Mouse (Mus musculus): ENCODE measurements around the gene Slc6a19. TPM values are rescaled to one million over a fixed set of nuclear protein-coding genes. Genes with fewer than 3 reads are reported as not detected.
A peak's percentile ranks its signal among the peaks of the same experiment; 100 is the strongest.
"Not testable (repeated sequence)": the region's sequence is repeated elsewhere in the genome, so short reads cannot be mapped to it uniquely, and the experiment has no call there.

Gene Slc6a19
- under 1 TPM; 0.08 to 0.29 TPM for total RNA-seq (2021)
- long read RNA-seq, experiment 1, partial matches to known transcripts = 1 of 6 reads
- long read RNA-seq, experiment 1, other reads (novel, unspliced or antisense) = 3 of 6 reads
- long read RNA-seq, experiment 2 = 0 reads

DNA sequence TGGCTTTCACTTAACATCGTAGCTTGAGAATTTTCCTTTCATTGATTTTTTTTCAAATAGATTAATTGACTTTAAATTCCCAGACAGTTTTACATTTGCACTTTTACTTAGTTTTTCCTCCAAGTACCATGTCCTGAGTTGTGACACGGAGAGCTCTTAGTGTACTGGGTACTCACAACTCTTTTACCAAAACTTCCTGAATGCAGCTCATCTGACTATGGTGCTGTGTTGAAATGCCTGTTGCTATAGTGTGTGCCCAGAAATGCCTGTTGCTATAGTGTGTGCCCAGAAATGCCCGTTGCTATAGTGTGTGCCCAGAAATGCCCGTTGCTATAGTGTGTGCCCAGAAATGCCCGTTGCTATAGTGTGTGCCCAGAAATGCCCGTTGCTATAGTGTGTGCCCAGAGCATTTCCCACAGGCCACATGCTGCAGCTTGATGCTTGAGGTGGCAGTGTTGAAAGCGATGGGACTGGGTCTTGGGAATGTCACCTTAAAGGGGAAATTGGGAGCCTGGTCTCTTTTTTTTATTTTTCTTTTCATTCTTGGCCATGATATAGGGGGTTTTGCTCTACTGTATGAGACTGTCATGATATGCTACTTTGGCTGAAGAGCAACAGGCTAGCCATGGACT is at the start of gene Slc6a19:
Gene Slc6a19, minus strand, starts transcription at position 172 of the 632 bp plus-strand sequence.
- no peak for DNase-seq (ENCODE audit: low spot score in 2 of 2)

DNA sequence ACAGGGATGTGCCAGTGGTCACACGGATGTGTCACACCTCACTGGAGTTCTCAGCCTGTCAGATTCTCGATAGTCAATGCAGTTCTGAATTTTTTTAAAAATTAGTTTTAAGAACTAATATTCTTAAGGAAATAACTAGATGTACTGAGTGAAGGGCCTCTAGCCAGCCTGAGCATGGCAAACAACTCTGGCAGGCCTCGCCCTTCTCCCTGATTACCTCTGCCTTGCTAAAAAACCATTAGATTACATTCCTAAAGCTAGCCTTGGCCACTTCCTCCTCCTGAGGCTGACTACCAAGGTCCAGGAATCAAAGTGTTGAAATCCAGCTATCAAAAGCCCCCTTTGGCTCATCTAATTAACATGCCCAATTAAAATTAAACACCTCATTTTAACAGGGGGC is 46.6 kb upstream of the Slc6a19 start:
- no peak for DNase-seq (ENCODE audit: low spot score in 2 of 2)

DNA sequence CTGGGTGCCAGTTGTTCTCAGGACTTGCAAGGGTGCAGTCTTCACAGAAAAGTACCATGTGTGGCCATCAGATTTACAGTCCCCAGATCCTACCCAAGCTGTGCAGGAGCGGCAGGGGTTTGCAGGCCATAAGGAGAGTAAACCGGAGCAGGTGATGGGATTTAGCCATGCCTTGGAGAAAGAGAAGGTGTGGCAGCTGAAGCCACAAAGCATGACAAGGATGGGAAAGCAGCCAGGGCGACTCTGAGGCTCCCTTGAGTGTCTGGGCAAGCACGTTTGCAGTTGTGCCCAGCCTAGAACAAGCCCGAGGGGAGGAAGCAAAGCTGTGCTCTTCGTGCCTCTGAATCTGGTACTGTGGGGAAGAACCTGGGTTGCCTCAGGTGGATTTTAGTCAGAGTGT is 45.8 kb upstream of the Slc6a19 start:
- no peak for DNase-seq (ENCODE audit: low spot score in 2 of 2)

DNA sequence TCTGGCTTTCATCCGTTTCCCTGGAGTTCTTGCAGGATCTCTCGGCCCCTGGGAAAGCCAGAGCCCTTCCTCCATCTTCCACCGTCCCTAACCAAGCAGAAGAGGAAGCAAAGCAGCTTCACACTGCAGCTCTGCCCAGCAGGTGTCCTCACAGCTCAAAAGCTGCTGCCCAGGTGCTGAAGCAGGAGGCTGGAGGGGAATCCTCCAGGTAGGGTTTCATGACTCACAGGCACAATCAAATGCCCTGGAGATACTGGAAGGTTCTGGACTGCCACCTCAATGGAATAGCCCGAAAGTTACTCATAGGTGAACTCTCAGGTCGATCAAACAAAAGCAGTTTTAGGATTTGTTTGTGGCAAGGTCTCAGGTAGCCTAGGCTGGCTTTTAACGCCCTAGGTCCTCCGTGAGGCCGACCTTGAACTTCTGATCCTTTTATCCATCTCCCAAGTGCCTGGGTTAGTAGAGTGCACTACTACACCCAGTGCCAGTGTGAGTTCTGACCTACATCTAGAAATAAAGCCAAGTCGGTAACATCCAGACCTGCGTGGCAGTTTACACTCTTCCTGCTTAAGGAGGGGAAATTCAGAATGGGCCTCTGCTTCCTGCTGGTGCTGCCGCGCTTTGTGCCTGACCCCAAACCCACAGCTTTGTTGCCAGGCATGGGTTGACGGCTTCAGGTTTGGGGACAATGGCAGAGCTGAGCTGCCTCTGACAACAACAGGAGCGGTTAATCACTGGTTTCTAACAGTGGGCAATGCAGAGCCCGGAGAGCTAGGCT is 44.2 kb upstream of the Slc6a19 start:
- DNase-seq (ENCODE audit: low spot score in 2 of 2) = no peak

DNA sequence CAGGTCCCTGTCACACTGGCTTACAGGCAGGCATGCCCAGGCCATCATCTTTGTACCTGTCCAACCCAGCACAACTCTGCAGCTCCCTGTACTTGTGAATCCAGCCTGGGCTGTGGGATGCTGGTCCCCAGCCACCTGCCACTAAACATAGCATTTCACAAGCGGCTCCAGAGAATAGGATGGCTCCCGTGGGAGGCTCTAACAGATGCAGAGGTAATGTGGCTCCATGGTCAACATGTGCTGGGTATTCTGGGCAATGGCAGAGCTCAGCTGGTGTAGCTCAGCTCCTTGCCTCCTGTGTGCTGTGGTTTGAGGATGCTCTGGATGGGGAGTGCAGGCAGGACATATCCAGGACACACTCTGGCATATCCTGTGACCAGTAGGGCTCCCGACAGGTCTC is 39.0 kb upstream of the Slc6a19 start:
- DNase-seq (ENCODE audit: low spot score in 2 of 2) = no peak

DNA sequence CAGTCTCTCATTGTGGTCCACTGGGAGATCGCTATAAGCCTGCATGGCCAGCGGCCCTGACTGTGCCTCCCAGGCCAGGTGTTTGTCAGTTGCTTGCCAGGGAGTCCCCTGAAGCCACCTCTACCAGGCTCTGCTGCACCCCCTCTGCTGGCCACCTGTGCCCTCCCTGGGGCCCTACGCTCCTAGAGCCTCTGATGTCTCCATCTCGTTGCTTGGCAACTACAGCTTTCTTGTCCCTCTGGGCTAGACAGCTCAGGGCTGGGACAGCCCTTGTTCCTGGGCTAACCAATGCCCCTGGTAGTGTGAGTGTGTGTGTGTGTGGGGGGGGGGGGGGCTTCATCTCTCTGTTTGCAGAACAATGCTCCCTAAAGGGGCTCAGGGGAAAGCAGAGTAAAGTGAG is 38.3 kb upstream of the Slc6a19 start:
- DNase-seq (ENCODE audit: low spot score in 2 of 2) = no peak

DNA sequence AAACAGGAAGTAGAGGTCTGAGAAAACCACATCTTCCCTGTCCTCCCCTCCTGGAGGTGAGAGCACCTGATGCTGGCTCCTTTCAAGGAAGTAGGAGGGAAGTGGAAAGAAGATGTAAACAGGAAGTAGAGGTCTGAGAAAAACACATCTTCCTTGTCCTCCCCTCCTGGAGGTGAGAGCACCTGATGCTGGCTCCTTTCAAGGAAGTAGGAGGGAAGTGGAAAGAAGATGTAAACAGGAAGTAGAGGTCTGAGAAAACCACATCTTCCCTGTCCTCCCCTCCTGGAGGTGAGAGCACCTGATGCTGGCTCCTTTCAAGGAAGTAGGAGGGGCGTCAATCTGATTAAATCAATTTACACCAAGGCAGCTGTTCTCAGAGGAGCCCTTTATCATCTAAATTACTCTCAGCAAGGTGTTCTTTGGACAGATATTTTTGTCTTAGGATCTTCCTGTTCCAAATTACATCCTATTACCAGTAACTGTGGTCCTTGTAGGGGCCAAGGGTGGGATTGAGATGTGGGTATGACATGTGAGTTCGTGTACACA is 35.8 kb upstream of the Slc6a19 start:
- not testable (repeated sequence) for DNase-seq (ENCODE audit: low spot score in 2 of 2)

DNA sequence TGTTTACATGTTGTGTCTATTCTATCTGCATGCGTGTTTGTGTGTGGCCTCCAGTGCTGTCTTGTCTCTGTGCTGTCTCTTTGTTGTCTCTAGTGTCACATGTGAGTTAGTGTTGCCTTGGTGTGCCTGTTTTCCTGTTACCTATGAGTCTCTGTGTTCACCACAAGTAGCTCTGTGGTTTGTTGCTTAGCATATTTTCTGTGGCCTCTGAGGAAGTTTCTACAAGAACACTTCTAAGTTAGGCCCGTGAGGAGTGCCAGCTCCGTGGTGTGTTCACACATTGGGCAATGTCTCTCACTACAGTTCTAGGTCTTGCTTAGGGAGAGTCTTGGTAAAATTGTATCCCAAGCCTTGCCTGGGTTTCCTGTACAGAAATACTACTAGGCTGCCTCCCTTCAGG is 32.3 kb upstream of the Slc6a19 start:
- DNase-seq (ENCODE audit: low spot score in 2 of 2) = no peak

DNA sequence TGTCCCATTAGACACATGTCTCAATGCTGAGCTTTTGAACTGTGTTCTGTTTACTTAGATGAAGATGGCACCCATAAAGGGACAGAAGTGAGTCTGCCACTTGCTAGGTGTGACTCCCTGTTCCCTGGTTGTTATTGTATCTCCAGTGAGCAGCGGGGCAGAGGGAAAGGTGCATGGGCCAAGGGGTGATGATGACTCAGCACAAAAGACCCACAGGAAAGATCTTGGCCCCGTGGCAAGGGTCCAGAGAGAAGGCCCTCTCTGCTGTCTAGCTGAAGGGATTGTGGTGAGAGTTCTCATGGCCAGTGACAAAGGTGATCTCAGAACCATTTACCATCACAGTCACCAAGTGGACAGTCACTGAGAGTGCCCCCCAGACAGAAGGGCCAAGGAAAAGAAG is 31.3 kb upstream of the Slc6a19 start:
- no peak for DNase-seq (ENCODE audit: low spot score in 2 of 2)

DNA sequence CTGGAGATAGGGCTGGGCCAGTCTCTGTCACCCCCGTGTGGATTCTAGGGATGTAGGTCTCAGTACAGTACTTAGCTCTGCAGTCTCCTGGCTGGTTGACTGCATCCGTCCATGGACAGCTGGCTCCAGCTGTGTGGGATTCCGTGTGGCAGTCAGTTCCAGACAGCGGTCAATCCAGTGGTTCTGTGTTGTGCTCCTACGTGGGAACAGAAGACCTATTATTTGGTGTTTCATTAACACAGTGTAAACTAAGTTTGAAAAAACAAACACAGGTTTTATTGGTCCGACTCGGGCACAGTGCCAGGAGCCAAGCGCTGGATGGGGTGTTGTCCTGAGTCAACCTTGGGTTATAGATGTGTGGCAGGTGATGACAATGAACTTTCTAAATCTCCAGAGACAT is 30.6 kb upstream of the Slc6a19 start:
- no peak for DNase-seq (ENCODE audit: low spot score in 2 of 2)

DNA sequence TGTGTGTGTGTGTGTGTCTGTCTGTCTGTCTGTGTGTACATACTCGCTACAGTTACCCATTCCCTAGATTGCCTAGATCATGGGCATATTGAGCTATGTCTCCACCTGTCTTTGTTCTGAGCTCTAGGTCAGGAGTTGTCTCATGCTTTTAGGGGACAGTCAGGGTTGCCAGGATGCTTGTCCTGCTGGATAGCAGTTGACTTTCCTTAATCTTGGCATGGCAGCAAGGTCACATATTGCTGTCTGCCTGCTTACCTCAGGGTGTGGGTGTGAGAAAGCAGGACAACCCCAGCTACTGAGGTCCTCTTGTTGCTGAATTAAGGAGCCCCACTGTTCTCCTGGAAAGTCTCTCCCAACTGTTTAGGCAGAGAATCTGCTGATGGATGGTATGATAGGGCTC is 29.7 kb upstream of the Slc6a19 start:
- DNase-seq (ENCODE audit: low spot score in 2 of 2) = no peak

DNA sequence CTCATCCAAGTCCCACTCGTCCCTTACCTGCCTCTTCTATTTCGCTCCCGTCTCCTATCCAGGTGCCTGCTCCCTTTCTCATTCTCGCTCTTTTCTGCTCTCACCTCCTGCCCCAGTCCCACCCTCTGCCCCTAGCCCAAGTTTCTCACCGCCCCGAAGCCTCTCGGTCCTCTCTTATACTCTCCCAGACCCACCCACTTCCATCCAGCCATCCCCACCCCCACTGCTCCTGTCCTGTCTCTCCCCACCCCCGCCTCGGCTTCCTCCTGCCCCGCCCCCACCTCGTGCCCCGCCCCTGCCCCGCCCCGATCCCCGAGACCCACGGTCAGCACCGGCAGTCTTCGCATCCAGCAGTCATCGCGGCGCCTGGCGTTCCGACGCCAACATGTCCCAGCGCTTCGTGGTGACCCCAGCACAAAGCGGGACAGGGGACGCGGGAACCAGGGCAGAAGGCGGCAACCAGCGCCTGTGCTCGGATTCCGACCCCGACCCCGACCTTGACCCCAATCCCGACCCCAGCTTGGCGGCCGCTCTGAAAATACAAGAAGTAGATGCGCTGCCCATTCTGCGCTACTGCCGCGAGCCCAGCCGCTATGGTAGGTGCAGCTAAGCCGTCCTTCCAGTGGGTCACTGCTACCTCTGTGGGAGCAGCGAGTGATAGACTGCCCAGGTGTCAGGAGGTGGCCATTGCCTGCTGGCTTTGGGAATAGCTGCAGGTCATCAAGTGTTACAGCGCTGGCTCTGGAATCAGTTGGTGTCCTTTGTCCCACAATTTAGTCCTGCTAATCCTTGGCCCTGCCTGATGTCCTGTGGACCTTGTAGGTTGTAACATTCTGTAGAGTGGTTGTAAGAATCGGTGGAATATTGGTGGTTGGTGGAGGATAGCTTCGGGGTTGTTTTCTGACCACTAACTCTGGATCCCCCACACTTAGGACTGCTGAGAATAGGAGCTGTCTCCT is 28.4 kb upstream of the Slc6a19 start, which contains the start of gene Slc12a7:
Gene Slc12a7, plus strand, starts transcription at position 353 of the 959 bp plus-strand sequence.
- no peak for DNase-seq (ENCODE audit: low spot score in 2 of 2)

DNA sequence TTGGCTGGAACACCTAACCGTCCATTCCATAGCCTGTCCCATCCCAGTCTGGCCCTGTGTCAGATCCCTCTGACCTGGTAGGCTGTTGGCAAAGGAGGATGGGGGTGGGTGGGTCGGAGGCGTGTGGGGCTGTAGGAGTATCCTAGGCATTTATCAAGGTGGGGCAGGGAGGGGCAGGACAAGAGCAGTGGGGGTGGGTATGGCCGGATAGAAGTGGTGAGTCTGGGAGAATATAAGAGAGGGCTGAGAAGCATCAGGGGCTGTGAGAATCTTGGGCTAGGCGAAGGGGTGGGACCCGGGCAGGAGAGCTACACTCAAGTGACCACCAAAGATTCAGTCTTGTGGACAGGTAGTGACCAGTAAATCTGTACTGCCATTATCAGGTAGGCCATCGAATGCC is 27.6 kb upstream of the Slc6a19 start:
- DNase-seq (ENCODE audit: low spot score in 2 of 2) = no peak

DNA sequence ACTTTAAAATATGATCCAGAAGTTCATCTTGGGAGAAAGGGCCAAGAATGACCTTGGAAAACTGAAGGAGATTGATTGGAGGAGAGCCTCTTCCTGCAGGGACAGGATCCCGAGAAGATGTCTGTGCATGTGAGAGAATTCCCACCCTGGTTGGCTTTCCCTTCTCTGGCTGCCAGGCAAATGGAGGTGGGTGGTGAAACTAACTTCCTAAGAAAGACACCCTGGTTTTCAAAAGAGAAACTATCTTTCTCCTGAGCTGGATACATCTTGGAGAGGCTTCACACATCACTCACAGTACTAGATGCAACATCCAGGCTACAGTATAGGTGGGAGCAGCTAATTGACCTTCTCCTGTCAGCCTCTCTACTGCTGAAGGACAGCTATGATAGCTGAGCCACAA is 26.2 kb upstream of the Slc6a19 start:
- DNase-seq (ENCODE audit: low spot score in 2 of 2) = no peak

DNA sequence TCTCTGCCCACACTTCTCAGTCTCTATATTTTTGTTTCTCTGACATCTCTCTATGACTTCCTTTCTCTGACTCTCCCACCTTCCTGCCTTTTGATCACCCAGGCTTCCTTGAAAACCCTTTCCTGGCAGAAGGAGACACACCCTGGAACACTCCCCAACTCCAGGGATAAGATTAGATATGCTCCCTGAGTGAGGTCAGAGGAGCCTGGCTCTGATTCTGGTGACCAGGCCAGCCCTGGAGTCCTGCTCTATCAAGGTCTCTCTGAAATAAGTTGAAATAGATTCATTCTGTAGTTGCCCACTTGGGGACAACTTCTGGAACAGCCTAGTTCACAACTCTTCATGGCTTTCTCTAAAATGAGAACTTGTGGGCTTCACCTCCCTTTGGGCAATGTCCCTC is 24.0 kb upstream of the Slc6a19 start:
- DNase-seq (ENCODE audit: low spot score in 2 of 2) = no peak

DNA sequence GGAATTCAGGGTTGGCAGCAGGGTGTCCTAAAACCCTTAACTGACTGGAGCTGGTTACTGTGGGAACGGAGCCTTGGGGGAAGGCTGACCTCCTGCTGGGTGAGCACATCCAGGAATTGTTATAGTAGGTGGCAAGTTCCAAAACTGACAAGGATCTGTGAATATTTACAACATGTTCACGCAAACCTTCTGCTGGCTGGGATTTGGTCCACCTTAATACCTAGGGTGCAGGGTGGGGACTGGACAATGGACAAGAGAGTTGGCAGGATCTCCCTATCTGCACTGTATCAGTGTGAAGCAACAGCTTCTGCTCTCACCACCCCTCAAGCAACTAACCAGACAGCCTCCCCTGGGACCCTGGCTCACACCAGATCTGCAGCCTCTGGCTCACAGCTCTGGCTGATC is 23.0 kb upstream of the Slc6a19 start:
- DNase-seq (ENCODE audit: low spot score in 2 of 2) = no peak

DNA sequence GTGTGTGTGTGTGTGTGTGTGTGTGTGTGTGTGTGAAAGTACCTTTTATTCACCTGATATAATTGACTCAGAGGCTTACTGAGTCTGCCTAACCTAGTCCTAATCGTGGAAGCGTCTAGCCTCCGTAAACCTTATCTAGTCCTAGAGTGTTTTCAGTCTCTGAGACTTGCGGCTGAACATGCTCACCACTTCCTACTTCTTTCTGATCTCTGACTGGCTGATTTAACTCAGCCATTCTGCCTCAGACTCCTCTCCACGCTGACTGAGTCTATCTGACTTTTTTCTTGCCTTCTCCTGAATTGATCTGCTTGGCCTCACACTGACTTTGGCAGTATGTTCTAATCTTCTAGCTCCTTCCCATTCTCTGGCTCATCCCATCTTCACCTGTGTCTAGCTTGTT is 20.6 kb upstream of the Slc6a19 start:
- DNase-seq (ENCODE audit: low spot score in 2 of 2) = no peak

DNA sequence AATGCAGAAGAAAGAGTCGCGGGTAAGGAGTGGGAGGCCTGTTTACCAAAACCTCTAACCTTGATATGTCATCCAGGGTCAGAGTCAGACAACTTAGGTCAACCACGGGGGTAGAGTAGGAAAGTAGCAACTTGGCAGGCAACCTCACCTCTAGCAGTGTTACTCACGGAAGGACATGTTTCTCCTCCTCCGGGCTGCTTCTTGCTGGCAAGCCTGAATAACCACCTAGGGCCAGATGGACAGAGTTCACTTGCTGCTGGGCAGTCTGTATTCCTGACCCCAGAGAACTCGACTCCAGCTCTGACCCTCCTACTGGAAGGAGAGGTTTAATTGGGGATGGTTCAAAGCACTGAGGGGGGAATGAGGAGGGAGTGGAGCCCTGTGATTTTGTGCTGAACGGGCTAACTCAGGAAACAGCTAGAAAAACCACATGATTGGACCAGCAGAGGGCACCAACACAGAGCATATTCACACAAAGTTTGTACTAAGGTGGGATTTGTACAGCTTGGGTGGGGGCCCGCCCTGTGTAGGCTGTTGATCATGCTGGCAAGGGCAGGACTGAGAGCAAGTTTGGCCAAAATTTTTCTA is 18.5 kb upstream of the Slc6a19 start:
- DNase-seq (ENCODE audit: low spot score in 2 of 2) = peak in 1 of 2 experiments; percentile 26

DNA sequence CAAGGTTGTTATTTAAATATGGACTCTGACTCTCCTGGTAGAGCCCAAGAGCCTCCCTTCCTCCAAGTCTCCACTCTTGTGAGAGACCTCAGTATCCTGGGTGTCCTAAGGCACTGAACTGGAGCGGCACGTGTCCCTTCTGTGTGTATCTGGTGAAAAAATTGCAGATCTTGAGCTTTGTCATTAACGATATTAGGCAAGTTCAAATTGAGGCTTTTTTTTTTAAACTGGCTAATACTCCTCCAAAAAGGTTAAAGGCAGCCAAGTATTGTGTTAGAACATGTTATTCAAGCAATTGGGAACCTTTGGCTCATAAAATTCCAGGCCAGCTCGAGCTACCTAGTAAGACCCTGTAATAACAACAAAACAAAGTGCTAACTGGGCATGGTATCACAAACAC is 15.6 kb upstream of the Slc6a19 start:
- no peak for DNase-seq (ENCODE audit: low spot score in 2 of 2)

DNA sequence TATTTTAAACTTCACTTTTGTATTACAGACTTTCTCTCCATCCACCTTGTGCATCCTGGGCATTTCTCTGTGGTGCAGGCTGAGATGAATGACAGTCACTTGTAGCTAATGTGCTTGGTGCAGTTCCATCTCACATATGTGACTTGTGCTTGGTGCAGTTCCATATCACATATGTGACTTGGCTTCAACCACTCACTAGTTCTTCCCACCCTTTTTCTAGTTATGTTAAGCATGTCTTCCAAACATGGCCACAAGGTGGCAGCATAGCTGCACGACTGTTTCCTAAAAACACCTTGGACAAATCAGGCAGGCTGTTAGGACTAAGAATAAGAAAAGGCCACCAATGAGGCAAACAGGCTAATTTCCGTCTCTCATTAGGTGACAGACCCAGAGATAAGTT is 13.6 kb upstream of the Slc6a19 start:
- peak; percentile 57 to 77 for DNase-seq (ENCODE audit: low spot score in 2 of 2)

DNA sequence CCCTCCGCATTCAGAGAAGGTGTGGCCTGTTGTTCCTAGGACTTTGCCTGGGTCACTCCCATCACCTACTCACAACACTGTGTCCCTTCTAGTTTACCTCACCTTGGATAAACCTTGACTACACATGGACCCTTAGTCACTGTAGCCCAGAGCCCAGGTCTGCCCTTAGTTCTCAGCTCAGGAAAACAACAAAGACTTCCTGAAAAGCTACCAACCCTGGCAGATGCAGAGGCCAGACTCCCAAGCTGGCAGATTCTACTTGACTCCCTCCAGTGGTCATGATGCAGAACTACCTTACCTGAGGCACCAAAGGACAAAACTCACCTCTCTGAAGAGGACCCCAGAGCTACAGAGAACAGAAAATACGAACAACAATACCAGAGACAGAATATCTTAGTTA is 9.4 kb upstream of the Slc6a19 start:
- no peak for DNase-seq (ENCODE audit: low spot score in 2 of 2)
